Mouse (Mus musculus) C3H10T1/2 (cell line): ENCODE data around the gene Faap24. TPM values are rescaled to one million over a fixed set of nuclear protein-coding genes. Genes with fewer than 3 reads are reported as not detected.

Experiments
- polyA plus RNA-seq, 2 experiments: library from polyadenylated mRNA; unstranded; fragments of >200 nt; fragmentation: generic; extraction: Trizol; gene quantifications; one replicate each; pipeline ENCODE4 v1.2.1; 2012; ENCODE audit warnings: missing spikeins in 2 of 2

The Faap24 gene
- 10 to 100 TPM; 10.1 to 11.8 TPM for polyA plus RNA-seq

DNA sequence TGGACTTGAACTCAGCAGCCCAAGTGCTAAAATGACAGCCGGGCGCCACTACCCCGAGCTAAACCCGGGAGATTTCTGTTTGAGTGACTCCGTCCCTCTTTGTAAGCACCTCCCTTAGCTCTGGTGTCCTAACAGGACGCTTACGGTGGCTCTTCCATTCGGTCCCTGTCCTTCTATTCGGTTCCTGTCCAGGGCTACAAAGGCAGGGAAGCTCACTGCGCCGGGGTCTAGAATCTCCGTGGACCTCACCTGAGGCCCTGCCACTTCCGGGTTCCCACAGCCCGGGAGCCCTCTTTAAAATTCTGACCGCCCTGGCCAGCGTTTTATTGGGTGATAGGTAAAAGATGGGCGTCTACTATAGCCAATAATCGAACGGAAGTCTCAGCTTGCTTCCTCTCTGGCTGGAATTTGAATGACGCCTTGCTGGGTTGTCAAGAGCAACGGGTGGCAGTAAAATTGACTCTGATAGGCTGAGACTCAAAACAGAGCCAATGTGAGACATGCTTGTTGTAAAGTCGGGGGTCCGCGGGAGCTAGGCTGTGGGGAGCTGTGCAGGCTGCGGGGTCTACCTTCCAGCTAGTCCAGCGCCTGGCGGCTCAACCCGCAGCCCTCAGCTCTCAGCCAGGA is at the start of gene Faap24, which contains the start of gene Cep89:
Gene Faap24 (minus strand): TSS at position 295 of the 627 bp plus-strand sequence.
Gene Cep89 (plus strand): TSS at position 494 of the 627 bp plus-strand sequence.

Other genes with a start within 250 kb of the Faap24 start
- gene Slc7a10, start 210.5 kb downstream of the Faap24 start, polyA plus RNA-seq = not detected
- gene Lrp3, start 181.3 kb downstream of the Faap24 start, polyA plus RNA-seq = under 1 TPM; 0.01 to 0.06 TPM
- 1 to 10 TPM; 1.4 to 8.1 TPM for gene Gpatch1, start 78.4 kb downstream of the Faap24 start, polyA plus RNA-seq
- under 1 TPM; 0.42 to 0.97 TPM for gene Rhpn2, start 62.7 kb downstream of the Faap24 start, polyA plus RNA-seq
- gene Cep89, start 199 bp upstream of the Faap24 start, polyA plus RNA-seq = 10 to 100 TPM; 16.5 to 45.1 TPM
- gene Slc7a9, start 52.0 kb upstream of the Faap24 start, polyA plus RNA-seq = not detected
- gene Tdrd12, start 140.9 kb upstream of the Faap24 start, polyA plus RNA-seq = not detected
- gene Nudt19, start 159.5 kb upstream of the Faap24 start, polyA plus RNA-seq = 10 to 100 TPM in 1 of 2 experiments, 1 to 10 TPM in 1; 8.2 to 22.5 TPM
- gene Rgs9bp, start 188.7 kb upstream of the Faap24 start, polyA plus RNA-seq = under 1 TPM; 0.04 to 0.35 TPM
- gene Ankrd27, start 189.4 kb upstream of the Faap24 start, polyA plus RNA-seq = 10 to 100 TPM in 1 of 2 experiments, 1 to 10 TPM in 1; 8.0 to 18.2 TPM